Mouse (Mus musculus): ENCODE measurements around the gene Traf1.

The Traf1 gene

GRCm38 (mm10) chr2:34961481-34962036, at the start of gene Traf1:
TSS of gene Traf1 (minus strand) at chr2:34961772.
- no peak for DNase-seq

DNA sequence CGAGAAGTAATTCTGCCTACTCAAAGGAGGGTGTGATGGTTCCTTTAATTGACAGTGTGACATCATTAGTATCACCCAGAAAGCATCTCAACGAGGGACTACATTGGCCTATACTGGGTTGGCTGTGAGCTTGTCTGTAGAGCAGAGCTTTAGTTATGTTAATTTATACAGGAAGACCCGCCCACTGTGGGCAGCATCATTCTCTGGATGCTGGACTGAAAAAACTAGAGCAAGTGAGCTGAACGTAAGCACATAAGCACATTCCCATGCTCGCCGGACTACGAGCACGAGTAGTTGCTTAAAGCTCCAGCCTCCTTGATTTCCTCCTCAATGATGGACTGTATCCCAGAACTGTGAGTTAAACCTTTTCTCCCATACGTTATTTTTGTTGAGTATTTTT, 37.4 kb upstream of the Traf1 start:
- DNase-seq, result no peak

DNA sequence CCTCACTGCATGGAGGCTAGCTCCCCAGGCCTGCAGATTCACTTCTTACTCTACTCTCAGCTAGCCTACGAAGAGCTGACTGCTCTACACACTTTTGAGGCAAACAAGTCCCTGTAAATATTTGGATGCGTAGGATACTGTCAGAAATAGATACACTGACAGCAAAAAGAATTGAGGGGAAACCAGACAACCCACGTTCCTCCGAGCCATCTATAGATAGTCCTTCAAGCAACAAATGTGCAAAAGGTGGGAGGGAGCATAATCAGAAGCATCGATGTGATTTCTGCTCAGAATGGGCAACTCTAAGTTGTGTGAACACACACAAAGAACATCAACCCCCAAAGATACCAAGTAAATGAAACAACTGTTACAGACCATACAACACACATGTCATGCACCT, 34.9 kb upstream of the Traf1 start:
- DNase-seq, result no peak

- no peak for DNase-seq
Measured at GRCm38 (mm10) chr2:34993696-34994356, 32.3 kb upstream of the Traf1 start.

DNA sequence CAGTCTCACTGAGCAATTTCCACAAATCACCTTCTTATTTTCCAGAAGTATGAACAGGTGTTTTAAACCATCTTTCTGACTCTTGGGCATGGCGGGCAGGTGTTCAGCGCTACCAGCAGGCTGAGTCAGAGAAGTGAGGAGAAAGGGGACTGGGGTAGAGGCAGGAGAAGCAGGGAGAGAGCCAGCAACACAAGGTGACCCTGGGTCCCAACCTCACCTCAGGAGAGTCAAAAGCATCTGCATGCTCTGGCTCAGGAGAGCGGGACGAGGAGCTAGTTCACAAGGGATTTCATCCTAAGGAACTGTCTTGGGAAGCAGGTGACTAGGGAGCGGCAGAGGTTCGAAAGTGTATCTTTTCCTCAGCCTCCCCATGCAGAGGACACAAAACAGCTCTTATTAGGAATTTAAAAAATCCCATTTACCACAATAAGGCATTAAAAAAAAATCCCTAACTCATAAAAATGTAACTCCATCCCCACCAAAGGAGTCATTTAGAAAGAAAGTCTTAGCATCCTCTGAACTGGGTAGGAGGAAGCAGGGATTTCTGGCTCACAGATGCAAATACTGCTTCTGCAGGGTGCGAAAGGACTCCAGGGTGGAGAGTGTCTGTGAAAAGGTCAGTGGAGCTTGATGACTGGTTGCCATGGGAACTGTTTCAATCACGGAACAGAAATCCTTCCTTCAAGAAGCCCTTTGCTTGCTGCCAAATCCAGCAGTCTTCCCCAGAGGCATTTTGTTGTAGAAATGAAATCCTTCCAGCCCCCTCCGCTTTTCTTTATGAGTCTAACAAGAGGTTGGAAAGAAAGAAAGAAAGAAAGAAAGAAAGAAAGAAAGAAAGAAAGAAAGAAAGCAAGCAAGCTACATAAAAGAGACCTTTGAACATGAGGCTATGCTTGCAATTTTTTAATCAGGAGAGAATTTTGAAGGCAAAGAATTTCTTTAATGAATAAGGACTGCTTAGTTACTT, 31.4 kb upstream of the Traf1 start:
- DNase-seq, result peak; percentile 37

GRCm38 (mm10) chr2:34991966-34992365, 30.4 kb upstream of the Traf1 start:
- DNase-seq, result no peak

DNA sequence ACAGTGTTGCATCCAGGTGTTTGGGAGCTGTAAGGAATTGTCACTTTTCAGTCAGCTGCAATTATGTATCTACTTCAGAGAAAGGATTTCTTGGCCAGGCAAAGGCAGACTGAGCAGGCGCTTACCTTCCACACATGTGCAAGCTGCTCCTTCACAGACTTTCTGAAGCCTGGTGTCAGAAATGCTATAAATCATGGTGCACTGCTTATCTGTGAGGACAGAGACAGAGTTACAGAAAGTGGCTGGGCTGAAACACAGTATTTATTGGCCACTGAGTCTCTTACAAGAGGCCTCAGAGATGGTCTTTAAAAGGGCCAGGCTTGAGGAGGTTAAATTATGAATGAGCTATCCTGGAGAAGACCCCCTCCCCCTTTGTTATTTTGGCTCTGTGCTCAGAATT, 28.2 kb upstream of the Traf1 start:
- DNase-seq, result no peak

GRCm38 (mm10) chr2:34987595-34987994, 26.0 kb upstream of the Traf1 start:
- no peak for DNase-seq

- no peak for DNase-seq
Measured at GRCm38 (mm10) chr2:34984885-34985284, 23.3 kb upstream of the Traf1 start.

GRCm38 (mm10) chr2:34982906-34983698, 21.5 kb upstream of the Traf1 start:
- DNase-seq, result no peak

DNA sequence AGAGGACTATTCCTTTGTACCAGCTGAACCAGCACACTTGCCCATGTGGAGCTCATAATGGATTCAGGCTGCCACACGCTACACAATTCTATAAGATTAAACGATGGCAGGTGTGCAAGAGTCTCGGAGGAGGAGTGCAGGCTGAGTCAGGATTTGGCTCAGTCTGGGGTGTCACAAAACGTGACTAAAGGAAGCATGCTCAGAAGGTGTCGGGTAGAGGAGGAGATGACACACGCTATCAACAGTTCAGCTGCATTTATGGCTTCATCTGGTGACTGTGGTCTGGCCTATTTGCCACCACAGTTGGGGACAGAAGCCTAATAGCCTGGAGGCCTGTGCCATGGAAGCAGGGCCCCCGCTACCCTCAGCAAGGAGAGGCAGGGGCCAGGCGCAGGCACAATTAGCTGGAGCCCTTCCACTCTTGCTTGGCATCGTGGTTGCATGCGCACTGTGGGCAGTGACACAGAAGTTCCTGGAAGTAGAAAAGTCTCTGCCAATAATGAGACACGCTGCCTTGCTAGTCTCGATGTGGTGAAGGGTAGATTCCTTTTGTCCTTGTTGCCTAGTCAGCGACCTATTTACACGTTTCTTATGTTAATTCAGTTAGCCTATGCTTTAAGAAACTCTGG, 20.6 kb upstream of the Traf1 start:
- no peak for DNase-seq

GRCm38 (mm10) chr2:34979459-34980011, 18.0 kb upstream of the Traf1 start:
- no peak for DNase-seq

DNA sequence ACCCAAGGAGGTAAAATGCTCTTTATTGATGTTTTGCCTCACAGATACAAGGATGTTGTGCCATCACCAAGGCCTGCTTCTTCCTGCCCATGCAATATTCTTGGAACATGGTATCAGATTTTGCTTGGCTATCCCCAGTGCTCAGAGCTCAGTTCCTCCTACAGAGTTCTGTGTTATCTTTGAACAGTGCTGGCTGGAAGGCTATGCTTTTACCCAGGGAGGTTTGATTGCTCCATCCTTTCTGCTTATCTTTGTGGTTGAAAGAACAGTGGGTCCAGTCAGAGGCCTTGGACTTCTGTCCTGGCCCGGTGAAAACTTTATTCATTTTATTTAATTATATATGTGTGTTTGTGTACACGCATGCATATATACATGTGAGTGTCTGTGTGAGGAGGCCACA, 16.7 kb upstream of the Traf1 start:
- no peak for DNase-seq

DNA sequence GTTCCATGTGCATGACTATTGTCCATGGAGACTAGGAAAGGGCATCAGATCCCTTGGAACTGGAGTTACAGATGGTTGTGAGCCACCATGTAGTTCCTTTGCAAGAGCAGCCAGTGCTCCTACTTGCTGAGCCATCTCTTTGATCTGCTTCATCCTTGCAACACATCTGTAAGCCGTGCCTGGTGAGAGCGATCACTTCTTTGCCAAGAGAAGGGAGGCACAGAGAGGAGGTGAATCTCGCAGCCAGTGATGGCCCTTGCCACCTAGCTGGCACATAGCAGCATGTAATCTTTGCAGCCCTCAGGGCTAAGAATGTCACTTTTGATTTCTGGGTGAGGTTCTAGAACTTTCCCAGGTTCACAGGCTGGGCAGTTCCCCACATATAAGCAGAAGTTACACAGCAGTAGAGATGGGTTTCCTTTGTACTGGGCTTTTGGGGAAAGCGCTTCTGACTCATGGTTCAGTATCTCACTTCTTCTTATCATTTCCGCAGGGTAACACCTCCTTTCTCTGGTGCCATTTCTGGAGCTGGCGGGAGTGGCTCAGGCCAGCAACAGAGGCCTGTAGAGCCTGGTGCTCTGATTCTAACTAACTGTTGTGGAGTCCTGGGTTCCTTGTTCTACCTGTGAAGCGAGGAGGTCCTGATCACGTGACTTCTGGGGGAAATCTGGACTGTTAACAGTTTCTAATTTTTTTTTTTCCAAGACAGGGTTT, 15.5 kb upstream of the Traf1 start:
- DNase-seq, result no peak

DNA sequence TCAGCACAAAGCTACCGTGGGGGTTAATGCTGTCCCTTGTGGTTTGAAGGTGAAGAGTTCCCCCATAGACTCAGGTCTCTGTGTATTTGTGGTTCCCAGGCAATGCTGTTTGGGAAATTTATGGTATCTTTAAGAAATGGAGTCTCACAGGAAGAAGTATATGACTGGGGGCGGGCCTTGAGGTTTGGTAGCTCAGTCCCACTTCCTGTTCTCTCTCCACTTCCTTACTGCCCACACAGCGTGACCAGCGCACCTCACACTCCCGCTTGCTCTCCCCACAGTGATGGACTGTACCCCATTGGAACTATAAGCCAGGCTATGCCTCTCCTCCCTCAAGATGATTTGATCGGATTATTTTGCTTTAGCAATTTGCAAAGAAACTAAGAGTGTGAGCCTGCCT, 14.9 kb upstream of the Traf1 start:
- no peak for DNase-seq

GRCm38 (mm10) chr2:34973087-34973486, 11.5 kb upstream of the Traf1 start:
- no peak for DNase-seq

DNA sequence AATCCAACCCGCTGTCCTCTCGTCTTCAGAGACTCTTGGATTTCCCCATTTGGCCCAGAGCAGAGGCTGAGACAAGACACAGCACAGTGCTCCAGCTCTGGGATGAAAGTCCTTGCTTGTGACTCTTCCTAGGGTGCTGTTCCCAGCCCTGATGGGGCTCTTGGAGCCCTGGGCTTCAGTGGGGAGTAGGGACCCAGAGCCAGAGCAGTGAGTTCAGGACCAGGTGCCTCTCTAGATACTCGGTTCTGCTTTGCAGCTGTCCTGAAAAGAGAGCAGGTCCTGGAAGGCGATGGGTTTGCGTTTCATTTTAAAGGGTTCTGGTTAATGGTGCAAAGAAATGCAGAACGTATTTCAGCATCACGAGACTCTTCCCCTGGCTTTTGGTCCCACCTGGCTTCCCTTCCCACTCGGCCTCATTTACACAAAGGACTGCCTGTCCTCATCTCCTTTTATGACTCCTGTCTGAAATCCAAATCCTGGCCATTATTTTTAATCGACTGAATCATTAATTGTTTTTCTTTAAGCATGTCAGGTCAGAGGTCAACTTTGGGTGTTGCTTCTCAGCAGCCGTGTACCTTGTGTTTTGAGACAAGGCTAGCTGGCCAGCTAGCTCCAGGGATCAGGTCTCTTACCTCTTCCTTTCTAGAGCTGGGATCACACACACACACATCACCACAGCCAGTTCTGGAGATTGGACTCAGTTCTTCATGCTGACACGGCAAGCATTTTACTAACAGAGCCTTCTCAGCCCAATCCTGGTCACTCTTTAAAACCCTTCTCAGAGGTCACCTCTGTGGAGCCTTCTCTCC, 9.7 kb upstream of the Traf1 start:
- no peak for DNase-seq

- DNase-seq, result peak; percentile 63
Measured at GRCm38 (mm10) chr2:34970092-34970750, 8.6 kb upstream of the Traf1 start.

DNA sequence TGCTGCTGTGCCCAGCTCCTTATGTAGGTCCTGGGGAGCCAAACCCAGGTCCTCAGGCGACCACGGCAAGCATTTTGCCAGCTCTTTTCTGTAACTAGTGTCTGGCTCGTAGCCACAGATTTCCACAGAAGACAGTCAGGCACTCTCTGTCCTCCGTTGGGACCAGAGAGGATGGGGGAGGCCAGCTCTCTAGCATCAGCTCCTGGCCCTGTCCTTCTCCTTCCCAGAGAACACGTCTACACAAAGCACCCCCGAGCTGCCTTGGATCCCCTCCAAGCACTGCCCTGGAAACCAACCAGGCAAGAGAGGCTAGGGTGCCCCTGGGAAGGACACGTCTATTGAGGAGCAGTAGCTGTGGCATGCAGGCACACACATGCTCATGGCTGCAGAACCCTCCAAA, 7.6 kb upstream of the Traf1 start:
- DNase-seq, result peak; percentile 11
